Mouse (Mus musculus) limb, embryonic 14.5 days (tissue): Measurements from ENCODE around the gene Gbp2. TPM values are rescaled to one million over a fixed set of nuclear protein-coding genes. Genes with fewer than 3 reads are reported as not detected.

ENCODE experiments used
- ATAC-seq: fragments of 200-750 bp; cut with Nextera tagmentation; 2 replicates; pipeline ENCODE4 v1.8.0; 2017; ENCODE audit warnings: low read depth, moderate number of reproducible peaks, moderate TSS enrichment; ENCODE audit not compliant: low FRiP score
- DNase-seq: peaks from one replicate; pipeline ENCODE4 v3.0.0-alpha.2; 2015; ENCODE audit warnings: low spot score
- H3K27ac ChIP-seq: fragments of 300-500 bp; sonication (generic); replicated peaks from 2 replicates; pipeline ENCODE4 v1.5.1; 2014; ENCODE audit warnings: low read depth, mild to moderate bottlenecking, low read length, moderate library complexity, mixed read lengths
- H3K27me3 ChIP-seq: fragments of 300-500 bp; sonication (generic); 2 replicates; pipeline ENCODE4 v1.6.1; 2014; ENCODE audit warnings: low read length, mixed read lengths; ENCODE audit not compliant: control insufficient read depth, insufficient read depth
- H3K36me3 ChIP-seq: fragments of 300-500 bp; sonication (generic); 2 replicates; pipeline ENCODE4 v1.6.1; 2014; ENCODE audit warnings: mild to moderate bottlenecking, low read length, moderate library complexity, mixed read lengths; ENCODE audit not compliant: control insufficient read depth, insufficient read depth
- H3K4me1 ChIP-seq: fragments of 300-500 bp; sonication (generic); 2 replicates; pipeline ENCODE4 v1.6.1; 2014; ENCODE audit warnings: antibody characterized with exemption, low read length, mixed read lengths; ENCODE audit not compliant: control insufficient read depth, insufficient read depth
- H3K4me2 ChIP-seq: fragments of 300-500 bp; sonication (generic); replicated peaks from 2 replicates; pipeline ENCODE4 v1.6.1; 2014; ENCODE audit warnings: low read depth, mild to moderate bottlenecking, low read length, moderate library complexity; ENCODE audit not compliant: severe bottlenecking
- H3K4me3 ChIP-seq: fragments of 300-500 bp; sonication (generic); replicated peaks from 2 replicates; pipeline ENCODE4 v1.5.1; 2014; ENCODE audit warnings: low read length
- H3K9ac ChIP-seq: fragments of 300-500 bp; sonication (generic); 2 replicates; pipeline ENCODE4 v1.6.1; 2014; ENCODE audit warnings: mild to moderate bottlenecking, low read depth, low read length, moderate library complexity; ENCODE audit not compliant: severe bottlenecking
- H3K9me3 ChIP-seq: fragments of 300-500 bp; sonication (generic); 2 replicates; pipeline ENCODE4 v1.6.1; 2016; ENCODE audit warnings: low read length; ENCODE audit not compliant: control insufficient read depth
- POLR2A ChIP-seq: fragments of 200-500 bp; IDR thresholded peaks from 2 replicates; pipeline ENCODE4 v1.8.0; 2012; ENCODE audit warnings: inconsistent platforms, mild to moderate bottlenecking, moderate library complexity, borderline replicate concordance; ENCODE audit not compliant: insufficient read depth, insufficient read length; ENCODE audit errors: extremely low read depth
- WGBS: fragments of 180-500 bp; shearing (Covaris S2); extraction: QIAGEN DNeasy Blood & Tissue Kit; methylation state at CpG from one replicate; pipeline ENCODE4 v1.1.7; 2014; 5-methylcytosine and 5-hydroxymethylcytosine counted together
- microRNA-seq: library from miRNA; unstranded; fragments of <30 nt; microRNA quantifications from one replicate; pipeline ENCODE4, GENCODE M21; 2016
- polyA plus RNA-seq, 2 experiments: library from polyadenylated mRNA; depleted of rRNA in 1 of 2; stranded (reverse) in 1 of 2; unstranded in 1 of 2; fragments of >200 nt; fragmentation: Nextera tagmentation in 1 of 2; extraction: Ambion mirVana in 1 of 2; gene quantifications; 2 replicates each; pipeline versions ENCODE4 v1.2.1 to v1.2.3; 2012 to 2014

Gene Gbp2
- polyA plus RNA-seq, 2 experiments = 0.61 to 0.62 TPM

DNA sequence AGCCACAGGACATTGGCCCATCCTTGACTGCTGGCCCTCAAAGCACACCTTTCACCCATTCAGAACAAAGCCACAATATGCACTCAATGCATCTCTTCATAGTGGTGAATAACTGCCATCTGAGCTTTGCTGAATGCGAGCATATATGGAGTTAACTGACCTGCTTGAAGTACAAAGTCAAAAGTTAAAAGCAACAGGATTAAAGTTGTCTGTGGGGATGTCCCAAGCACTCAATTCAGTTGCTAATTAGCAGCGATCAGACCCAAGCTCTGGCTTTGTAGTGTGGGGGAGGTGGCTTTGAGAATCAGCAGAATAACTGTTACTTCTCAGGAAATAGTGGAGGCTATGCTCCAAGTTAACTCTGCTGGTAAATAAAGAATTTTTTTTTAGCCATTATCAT, 29.8 kb downstream of the Gbp2 start:
- no peak overlapping the region for H3K4me2 ChIP-seq
- ATAC-seq (no peak), DNase-seq (no peak)
- H3K36me3 ChIP-seq = no peaks in the 10 kb centered on the region
- no peaks in the 10 kb centered on the region for H3K27me3 ChIP-seq
- H3K27ac ChIP-seq = no peak overlapping the region
- H3K9me3 ChIP-seq = no peaks in the 10 kb centered on the region
- WGBS = 19% methylated on average over 2 of the region's 2 CpGs
- no peaks in the 10 kb centered on the region for H3K4me1 ChIP-seq
- no peak overlapping the region for H3K9ac ChIP-seq
- no peak overlapping the region for H3K4me3 ChIP-seq
- TF ChIP-seq POLR2A = no peak

DNA sequence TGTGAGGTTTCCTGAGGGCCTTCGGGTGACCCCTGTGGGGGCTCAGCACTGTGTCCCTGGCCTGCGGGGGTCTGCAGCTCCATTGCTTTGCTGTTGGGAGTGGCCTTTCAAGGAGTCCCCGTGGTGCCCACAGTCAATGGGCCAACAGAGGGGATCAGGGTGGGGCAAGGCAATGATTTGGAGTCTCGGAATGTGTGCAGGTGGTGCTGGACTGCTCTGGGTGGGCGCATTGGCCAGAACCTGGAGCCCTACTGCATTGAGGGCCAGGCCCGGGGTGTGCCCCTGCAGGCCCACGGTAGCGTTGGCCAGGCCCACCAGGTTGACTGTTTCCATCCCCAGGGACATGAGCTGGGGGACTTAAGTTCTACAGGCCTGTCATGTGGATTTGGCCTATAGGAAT, 44.3 kb downstream of the Gbp2 start:
- H3K4me2 ChIP-seq = no peak overlapping the region
- ATAC-seq (no peak), DNase-seq (no peak)

DNA sequence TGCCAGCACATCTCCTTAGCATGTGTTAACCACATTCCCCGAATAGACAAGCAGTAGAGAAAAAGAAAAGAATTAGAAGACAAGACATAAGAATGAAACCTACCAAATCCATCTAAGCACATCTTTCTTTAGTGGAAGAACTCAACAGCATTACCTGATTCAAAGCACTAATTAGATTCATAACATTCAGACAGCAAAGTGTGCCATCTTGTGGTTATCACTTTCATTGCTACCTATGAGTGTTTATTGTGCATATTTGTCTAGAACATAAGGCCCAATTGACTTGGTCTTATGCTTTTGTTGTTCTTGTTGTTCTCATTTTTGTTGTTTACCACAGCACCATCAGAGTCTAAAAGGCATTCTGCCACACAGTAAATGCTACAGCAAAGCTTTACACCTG, 54.2 kb downstream of the Gbp2 start:
- ATAC-seq (no peak), DNase-seq (no peak)
- Histone ChIP-seq H3K36me3 (no peaks in the 10 kb centered on the region), H3K4me3 (no peak overlapping the region), H3K27ac (no peak overlapping the region), H3K9me3 (no peaks in the 10 kb centered on the region), H3K9ac (no peak overlapping the region), H3K4me1 (no peaks in the 10 kb centered on the region), H3K27me3 (no peaks in the 10 kb centered on the region), H3K4me2 (no peak overlapping the region)
- TF ChIP-seq POLR2A = no peak
- WGBS = 70% methylated on average over 1 of the region's 1 CpGs

More for the DNA sequence above, 44.3 kb downstream of the Gbp2 start:
- Histone ChIP-seq H3K36me3 (no peaks in the 10 kb centered on the region), H3K27ac (no peak overlapping the region), H3K4me3 (no peak overlapping the region), H3K9ac (no peak overlapping the region), H3K27me3 (no peaks in the 10 kb centered on the region), H3K9me3 (no peaks in the 10 kb centered on the region), H3K4me1 (no peaks in the 10 kb centered on the region)
- no peak for TF ChIP-seq POLR2A
- 88% methylated on average over 7 of the region's 8 CpGs for WGBS

Small RNA genes within 50 kb of the gene (microRNA-seq; reads per million reads assigned to microRNA genes)
- not detected for gene Mir6381

Other genes starting within 250 kb of the Gbp2 start
- 36.6 and 37.9 TPM in 2 replicates for gene Pdlim5, start 224.9 kb upstream of the Gbp2 start, polyA plus RNA-seq (2012; rRNA removed)
- 34.2 and 37.9 TPM in 2 replicates for gene Pdlim5, start 224.9 kb upstream of the Gbp2 start, polyA plus RNA-seq (2014; fragmentation: Nextera tagmentation; extraction: Ambion mirVana)
- gene Gbp5, start 126.6 kb upstream of the Gbp2 start, polyA plus RNA-seq (2012; rRNA removed) = 0.14 and 0.16 TPM in 2 replicates
- gene Gbp5, start 126.6 kb upstream of the Gbp2 start, polyA plus RNA-seq (2014; fragmentation: Nextera tagmentation; extraction: Ambion mirVana) = 0.06 and 0.11 TPM in 2 replicates
- gene Gbp7, start 90.3 kb upstream of the Gbp2 start, polyA plus RNA-seq (2012; rRNA removed) = 0.82 TPM in 2 replicates
- gene Gbp7, start 90.3 kb upstream of the Gbp2 start, polyA plus RNA-seq (2014; fragmentation: Nextera tagmentation; extraction: Ambion mirVana) = 2.3 and 3.4 TPM in 2 replicates
- gene Gbp3, start 60.6 kb upstream of the Gbp2 start, polyA plus RNA-seq (2012; rRNA removed) = 0.65 and 1.2 TPM in 2 replicates
- gene Gbp3, start 60.6 kb upstream of the Gbp2 start, polyA plus RNA-seq (2014; fragmentation: Nextera tagmentation; extraction: Ambion mirVana) = 0.69 and 1.4 TPM in 2 replicates
- not detected in 2 replicates for gene Gbp2b, start 25.8 kb upstream of the Gbp2 start, polyA plus RNA-seq (2012; rRNA removed)
- not detected in 2 replicates for gene Gbp2b, start 25.8 kb upstream of the Gbp2 start, polyA plus RNA-seq (2014; fragmentation: Nextera tagmentation; extraction: Ambion mirVana)
- gene Kyat3, start 80.4 kb downstream of the Gbp2 start, polyA plus RNA-seq (2012; rRNA removed) = 9.4 and 10.0 TPM in 2 replicates
- gene Kyat3, start 80.4 kb downstream of the Gbp2 start, polyA plus RNA-seq (2014; fragmentation: Nextera tagmentation; extraction: Ambion mirVana) = 14.6 and 19.6 TPM in 2 replicates
- gene Gtf2b, start 144.4 kb downstream of the Gbp2 start, polyA plus RNA-seq (2012; rRNA removed) = 49.6 and 57.1 TPM in 2 replicates
- 75.1 and 77.2 TPM in 2 replicates for gene Gtf2b, start 144.4 kb downstream of the Gbp2 start, polyA plus RNA-seq (2014; fragmentation: Nextera tagmentation; extraction: Ambion mirVana)